Mouse (Mus musculus): ENCODE measurements at regions not wholly inside any gene's neighbourhood (a gene's known extent, or its start where the extent isn't known, plus 50 kb on each side); places are given as distances from the start of the nearest gene placed in this dataset.

DNA sequence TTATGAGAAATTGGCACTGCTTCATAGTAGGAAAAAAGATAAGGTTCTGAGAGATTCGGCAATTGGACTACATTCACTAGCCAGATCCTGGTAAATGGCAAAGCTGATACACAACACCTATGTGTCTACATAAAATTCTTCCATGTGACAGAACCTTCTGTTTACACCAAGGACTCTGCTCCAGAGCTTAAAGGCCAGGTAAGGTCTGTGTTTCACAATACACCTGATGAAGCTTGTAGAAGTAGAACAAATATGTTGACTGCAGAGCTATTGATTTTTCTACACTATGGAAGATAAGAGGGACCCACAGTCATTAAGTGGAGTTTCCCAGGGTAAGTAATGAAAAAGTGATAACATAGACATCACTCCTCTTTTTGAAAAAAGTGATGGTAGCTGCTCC is 480.7 kb downstream of the Cypt12 start:
- TF ChIP-seq GATA1 (IDR thresholded peaks at IDR 0.05; ENCODE audit: borderline replicate concordance, low read length): no peak
- TF ChIP-seq FLI1 (IDR thresholded peaks at IDR 0.05; ENCODE audit: low read length): no peak
